Comparison of ENCODE assay signal across 10 mouse cellular contexts in genomic region chr16:96159794-96160346, GRCm38 (mm10). TPM values are rescaled to one million over a fixed set of nuclear protein-coding genes. Genes with fewer than 3 reads are reported as not detected.
DNase-seq lines count a peak whose midpoint lies in the region; ATAC-seq and TF ChIP-seq lines count a peak whose summit lies in the region.
"Had no signal": no experiment of that assay in that cellular context is flagged by ENCODE, and none has a peak within 500 bp of the region (broad histone marks: within the 10 kb centered on the region; RNA-seq: fewer than 3 reads in every experiment).

No protein-coding gene starts in this region.

- H3K36me3 ChIP-seq in testis, adult 2 months (ENCODE audit: control insufficient read depth, insufficient read depth, low read length): no peaks in the 10 kb centered on the region; the same call in 1 of the 2 replicates
- H3K36me3 ChIP-seq in limb, embryonic 11.5 days (ENCODE audit: control insufficient read depth, insufficient read depth, low read length): no peaks in the 10 kb centered on the region
- no peaks in the 10 kb centered on the region for H3K36me3 ChIP-seq in stomach, embryonic 16.5 days (ENCODE audit: control insufficient read depth, insufficient read depth, low read length)

- WGBS in limb, embryonic 11.5 days: 82% methylated on average over 20 of the region's 20 CpGs
- 82% methylated on average over 20 of the region's 20 CpGs for whole genome bisulfite sequencing in stomach, embryonic 16.5 days

- peak overlapping the region; percentile 71; the same call in 1 of the 2 replicates for H3K27ac ChIP-seq in testis, adult 2 months (ENCODE audit: control insufficient read depth, insufficient read depth, low read depth, low read length)
- no peak overlapping the region for H3K27ac ChIP-seq in limb, embryonic 11.5 days (replicated peaks; ENCODE audit: low read depth, low read length)
- H3K27ac ChIP-seq in stomach, embryonic 16.5 days (ENCODE audit: low read length): peak overlapping the region; percentile 75

- H3K4me1 ChIP-seq in testis, adult 2 months (ENCODE audit: control insufficient read depth, insufficient read depth, low read length): peaks cover 9% of the 10 kb centered on the region
- peaks cover 3% of the 10 kb centered on the region; the same call in 1 of the 2 replicates for H3K4me1 ChIP-seq in limb, embryonic 11.5 days (ENCODE audit: control insufficient read depth, insufficient read depth, low read length)
- H3K4me1 ChIP-seq in stomach, embryonic 16.5 days (ENCODE audit: control insufficient read depth, insufficient read depth, low read length): peaks cover 7% of the 10 kb centered on the region

- TF ChIP-seq CTCF in testis, adult 2 months (IDR thresholded peaks at IDR 0.05; ENCODE audit: control insufficient read depth, insufficient read depth, insufficient replicate concordance, low read depth, low read length): no peak

- DNase-seq in gastrocnemius, postnatal 10 days: peak; percentile 34
- no peak for DNase-seq in gastrocnemius, adult 18-20 months (ENCODE audit: low spot score)
- no peak for DNase-seq in testis, postnatal 14 days (ENCODE audit: low spot score)
- DNase-seq in limb, embryonic 11.5 days (ENCODE audit: low spot score): no peak
- no peak for DNase-seq in B cell, adult 2 months
- no peak for DNase-seq in left cerebral cortex, adult 8-10 months (ENCODE audit: low spot score in 2 of 2)

- ATAC-seq in limb, embryonic 11.5 days (ENCODE audit: insufficient number of reproducible peaks, low FRiP score, low TSS enrichment, low read depth): no peak
- ATAC-seq in stomach, embryonic 16.5 days (ENCODE audit: insufficient read depth, low FRiP score): no peak

- peak overlapping the region; percentile 85 for H3K9ac ChIP-seq in limb, embryonic 11.5 days (ENCODE audit: low read length)
- peak overlapping the region; percentile 92 for H3K9ac ChIP-seq in stomach, embryonic 16.5 days (ENCODE audit: low read length)

- peak overlapping the region; percentile 89; the same call in 1 of the 2 replicates for H3K4me2 ChIP-seq in limb, embryonic 11.5 days (ENCODE audit: low read depth, severe bottlenecking)
- H3K4me2 ChIP-seq in stomach, embryonic 16.5 days (ENCODE audit: low read depth, low read length): peak overlapping the region; percentile 98

- TF ChIP-seq POLR2A in testis, adult 2 months (IDR thresholded peaks at IDR 0.05; ENCODE audit: control insufficient read depth, low read depth, low read length): no peak

- H3K9me3 ChIP-seq in limb, embryonic 11.5 days (ENCODE audit: control insufficient read depth, low read length): no peaks in the 10 kb centered on the region
- no peaks in the 10 kb centered on the region for H3K9me3 ChIP-seq in stomach, embryonic 16.5 days (replicated peaks; ENCODE audit: control insufficient read depth, low read length)

- H3K4me3 ChIP-seq in testis, adult 2 months (ENCODE audit: control insufficient read depth, low read depth, low read length): peak overlapping the region; percentile 89
- H3K4me3 ChIP-seq in limb, embryonic 11.5 days (ENCODE audit: low read depth, low read length): peak overlapping the region; percentile 45
- H3K4me3 ChIP-seq in stomach, embryonic 16.5 days (replicated peaks; ENCODE audit: low read length): peak overlapping the region; percentile 61

- no peaks in the 10 kb centered on the region for H3K27me3 ChIP-seq in testis, adult 2 months (ENCODE audit: control insufficient read depth, insufficient read depth, low read length)
- no peaks in the 10 kb centered on the region for H3K27me3 ChIP-seq in limb, embryonic 11.5 days (ENCODE audit: control insufficient read depth, insufficient read depth, low read length)
- no peaks in the 10 kb centered on the region for H3K27me3 ChIP-seq in stomach, embryonic 16.5 days (ENCODE audit: control insufficient read depth, insufficient read depth, low read length)
- H3K27me3 ChIP-seq: CH12.LX had no signal

RNA-seq across cellular contexts. Expression of gene Wrb, which starts 14.7 kb away (rescaled TPM):
- total RNA-seq in gastrocnemius, postnatal 10 days (2021): 10 to 100 TPM in 1 of 2 experiments, 1 to 10 TPM in 1; 9.6 to 12.1 TPM
- 10 to 100 TPM; 12.6 to 13.0 TPM for total RNA-seq in gastrocnemius, adult 18-20 months (2021)
- polyA plus RNA-seq in testis, adult 2 months (2012; rRNA removed): 34.6 and 37.3 TPM in 2 replicates
- 74.0 and 75.7 TPM in 2 replicates for polyA plus RNA-seq in limb, embryonic 11.5 days (2014; fragmentation: Nextera tagmentation; extraction: Ambion mirVana)
- polyA plus RNA-seq in stomach, embryonic 16.5 days (2015; fragmentation: Nextera tagmentation; extraction: Ambion mirVana): 55.4 and 63.1 TPM in 2 replicates
- total RNA-seq in left cerebral cortex, adult 8-10 months (2022): 10 to 100 TPM; 72.4 to 78.7 (median 77.5) TPM

RNA-seq across cellular contexts. Expression of gene Lca5l, which starts 32.2 kb away (rescaled TPM):
- total RNA-seq in gastrocnemius, postnatal 10 days (2021): 1 to 10 TPM; 1.2 to 1.5 TPM
- total RNA-seq in gastrocnemius, adult 18-20 months (2021): under 1 TPM; 0.55 to 0.73 TPM
- polyA plus RNA-seq in testis, adult 2 months (2012; rRNA removed): 40.3 and 41.7 TPM in 2 replicates
- 1.1 and 1.3 TPM in 2 replicates for polyA plus RNA-seq in limb, embryonic 11.5 days (2014; fragmentation: Nextera tagmentation; extraction: Ambion mirVana)
- polyA plus RNA-seq in stomach, embryonic 16.5 days (2015; fragmentation: Nextera tagmentation; extraction: Ambion mirVana): 0.66 and 0.90 TPM in 2 replicates
- 1 to 10 TPM; 1.5 to 2.0 (median 1.8) TPM for total RNA-seq in left cerebral cortex, adult 8-10 months (2022)
- total RNA-seq: neutrophil, adult 5-6 weeks had no signal

RNA-seq across cellular contexts. Expression of gene Hmgn1, which starts 32.3 kb away (rescaled TPM):
- 100 to 1,000 TPM in 1 of 2 experiments, 10 to 100 TPM in 1; 89.4 to 103 TPM for total RNA-seq in gastrocnemius, postnatal 10 days (2021)
- 10 to 100 TPM; 22.7 to 33.2 TPM for total RNA-seq in gastrocnemius, adult 18-20 months (2021)
- polyA plus RNA-seq in testis, adult 2 months (2012; rRNA removed): 16.3 and 17.3 TPM in 2 replicates
- 1,125 and 1,150 TPM in 2 replicates for polyA plus RNA-seq in limb, embryonic 11.5 days (2014; fragmentation: Nextera tagmentation; extraction: Ambion mirVana)
- 480 and 562 TPM in 2 replicates for polyA plus RNA-seq in stomach, embryonic 16.5 days (2015; fragmentation: Nextera tagmentation; extraction: Ambion mirVana)
- total RNA-seq in left cerebral cortex, adult 8-10 months (2022): 10 to 100 TPM; 58.6 to 76.0 (median 62.2) TPM

RNA-seq across cellular contexts. Expression of gene Sh3bgr, which starts 40.4 kb away (rescaled TPM):
- 100 to 1,000 TPM; 810 to 907 TPM for total RNA-seq in gastrocnemius, postnatal 10 days (2021)
- total RNA-seq in gastrocnemius, adult 18-20 months (2021): 1,000 to 10,000 TPM in 1 of 2 experiments, 100 to 1,000 TPM in 1; 908 to 1,105 TPM
- polyA plus RNA-seq in testis, adult 2 months (2012; rRNA removed): 1.8 and 3.4 TPM in 2 replicates
- 1.5 and 1.9 TPM in 2 replicates for polyA plus RNA-seq in limb, embryonic 11.5 days (2014; fragmentation: Nextera tagmentation; extraction: Ambion mirVana)
- 50.3 and 60.9 TPM in 2 replicates for polyA plus RNA-seq in stomach, embryonic 16.5 days (2015; fragmentation: Nextera tagmentation; extraction: Ambion mirVana)
- 1 to 10 TPM; 2.3 to 4.8 (median 2.6) TPM for total RNA-seq in left cerebral cortex, adult 8-10 months (2022)
- total RNA-seq: neutrophil, adult 5-6 weeks had no signal

Comparison
In these comparisons a context has a peak if more than half of its experiments do, and no peak if none do; other contexts are left out.
1. RNA of gene Wrb, which starts 14.7 kb away (total RNA-seq): 72.4 to 78.7 TPM in left cerebral cortex, adult 8-10 months; 12.6 to 13.0 TPM in gastrocnemius, adult 18-20 months and 9.6 to 12.1 TPM in gastrocnemius, postnatal 10 days; every median in the first group is over 4 times any median in the second.
2. Peak in every context shown above with its lines, with median percentiles within 50 percentile points of each other: H3K4me3 ChIP-seq.